Mouse (Mus musculus) ES-Bruce4 (cell line): ENCODE data around the gene Plxdc2.

Experiments
- CTCF ChIP-seq: IDR thresholded peaks from one replicate; pipeline ENCODE4 v1.8.1; 2011; ENCODE audit warnings: low read depth, low read length
- EP300 ChIP-seq: IDR thresholded peaks from 2 replicates; pipeline ENCODE4 v1.6.1; 2011; ENCODE audit warnings: low read depth, low read length; ENCODE audit not compliant: insufficient read depth
- POLR2A ChIP-seq: IDR thresholded peaks from one replicate; pipeline ENCODE4 v1.8.1; 2011; ENCODE audit warnings: low read length; ENCODE audit not compliant: insufficient read depth

- TF ChIP-seq POLR2A (no peak), CTCF (no peak), EP300 (no peak)
Measured at GRCm38 (mm10) chr2:16398006-16398405, 41.9 kb downstream of the Plxdc2 start.
